Mouse (Mus musculus): ENCODE data around the gene Samd1.
A peak's percentile ranks its signal among the peaks of the same experiment; 100 is the strongest.

DNA sequence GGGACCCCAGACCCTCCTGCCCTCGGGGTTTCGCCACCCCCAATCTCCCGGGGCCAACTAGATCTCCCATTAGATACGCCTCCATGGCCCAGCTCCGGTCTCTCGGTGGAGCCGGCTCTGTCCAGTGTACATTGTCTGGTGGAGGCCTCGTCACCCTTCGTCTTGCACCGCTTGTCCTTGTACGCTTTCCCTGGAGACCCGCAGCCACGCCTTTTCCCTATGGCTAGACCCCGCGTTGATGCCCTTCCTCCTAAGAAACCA is 41.6 kb upstream of the Samd1 start:
- TF ChIP-seq GATA1 (IDR thresholded peaks at IDR 0.05; ENCODE audit: low read length) (peak; percentile 54), TAL1 (IDR thresholded peaks at IDR 0.05; ENCODE audit: low read length) (no peak)
